Mouse (Mus musculus): Measurements from ENCODE around the gene Clint1.

The Clint1 gene

GRCm38 (mm10) chr11:45938917-45939316 lies 87.1 kb downstream of the Clint1 start:
- DNase-seq = no peak

DNA sequence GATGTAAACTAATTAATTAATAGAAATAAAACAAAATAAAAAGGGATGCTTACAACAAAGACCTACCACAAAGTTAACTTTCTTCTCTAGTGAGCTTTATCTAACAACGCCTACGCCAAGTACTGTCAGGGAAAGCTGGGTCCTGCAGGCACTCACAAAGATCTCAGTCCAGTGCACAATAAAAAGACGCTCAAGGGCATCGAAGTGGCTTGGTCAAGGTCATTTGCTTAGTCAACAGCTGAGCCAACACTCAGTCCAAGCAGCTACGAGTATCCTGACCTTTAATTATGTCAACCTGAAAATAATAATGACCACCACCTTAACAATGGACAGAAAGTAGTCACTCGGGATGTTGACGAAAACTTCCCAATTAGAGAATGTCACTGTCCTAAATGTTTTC lies 90.4 kb downstream of the Clint1 start:
- no peak for DNase-seq

DNA sequence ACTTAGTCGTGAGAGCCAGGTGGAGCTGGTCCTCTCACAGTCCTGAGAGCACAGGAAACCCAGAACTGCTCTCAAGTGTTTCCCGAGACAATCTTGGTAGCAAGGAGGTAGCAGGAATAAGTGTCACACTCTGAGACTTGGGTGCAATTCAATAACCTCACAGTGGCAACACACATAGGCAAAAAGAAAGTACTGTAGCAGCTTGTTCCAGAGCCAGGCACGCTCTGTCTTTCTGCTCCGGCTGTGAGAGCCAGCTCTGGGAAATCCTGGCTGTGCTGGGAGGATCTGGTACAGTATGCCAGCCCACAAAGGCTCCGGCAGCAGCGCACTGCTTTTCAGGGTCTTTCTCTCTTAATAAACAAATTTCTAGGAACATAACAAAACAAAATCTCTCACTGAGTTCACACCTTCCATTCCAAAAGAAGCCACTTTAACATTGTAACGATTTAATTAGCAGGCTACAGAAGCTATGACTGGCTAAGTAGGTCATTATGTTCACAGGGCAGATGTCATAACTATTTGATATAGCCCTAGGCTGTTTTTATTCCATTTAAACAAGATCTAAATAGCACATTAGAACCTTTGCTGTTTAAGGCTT lies 91.4 kb downstream of the Clint1 start:
- DNase-seq = no peak

DNA sequence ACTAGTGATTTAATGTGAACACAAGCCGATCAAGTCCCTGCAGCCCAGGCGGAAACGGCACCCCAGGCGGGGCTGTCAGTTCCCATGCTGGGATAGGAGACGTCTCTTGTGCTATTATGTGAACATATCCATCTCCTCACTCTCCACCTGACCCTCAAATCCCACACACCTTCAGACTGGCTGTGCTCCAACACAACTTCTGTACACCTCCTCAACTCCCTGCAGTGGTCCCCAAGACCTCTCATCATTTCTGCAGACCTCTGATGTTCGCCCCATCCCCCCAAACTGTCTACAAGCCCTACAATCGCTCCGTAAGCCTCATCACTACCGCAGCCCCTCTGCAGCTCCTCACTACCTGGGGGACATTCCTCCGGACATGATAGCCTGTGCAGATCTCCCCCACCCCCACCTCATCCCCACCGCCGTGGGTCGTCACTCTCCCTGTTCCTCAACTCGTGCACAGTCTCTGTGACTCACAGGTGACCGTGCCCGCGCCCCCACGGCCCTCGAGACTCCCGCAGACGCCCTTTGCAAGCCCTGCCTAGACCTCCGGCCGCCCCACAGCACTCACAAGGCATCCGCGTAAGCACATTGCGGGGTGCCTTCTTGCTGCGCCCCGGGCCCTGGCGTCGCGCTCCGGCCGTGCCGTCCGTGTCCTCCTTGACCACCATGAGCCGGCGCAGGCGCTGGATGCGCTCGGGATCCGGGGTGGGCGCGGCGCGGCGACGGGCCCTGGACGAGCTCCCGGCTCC lies 92.2 kb downstream of the Clint1 start:
- DNase-seq = peak; percentile 23

GRCm38 (mm10) chr11:45944643-45945156 lies 92.8 kb downstream of the Clint1 start, which contains the start of gene Lsm11:
Lsm11 (minus strand) TSS chr11:45944935.
- peak; percentile 97 for DNase-seq

DNA sequence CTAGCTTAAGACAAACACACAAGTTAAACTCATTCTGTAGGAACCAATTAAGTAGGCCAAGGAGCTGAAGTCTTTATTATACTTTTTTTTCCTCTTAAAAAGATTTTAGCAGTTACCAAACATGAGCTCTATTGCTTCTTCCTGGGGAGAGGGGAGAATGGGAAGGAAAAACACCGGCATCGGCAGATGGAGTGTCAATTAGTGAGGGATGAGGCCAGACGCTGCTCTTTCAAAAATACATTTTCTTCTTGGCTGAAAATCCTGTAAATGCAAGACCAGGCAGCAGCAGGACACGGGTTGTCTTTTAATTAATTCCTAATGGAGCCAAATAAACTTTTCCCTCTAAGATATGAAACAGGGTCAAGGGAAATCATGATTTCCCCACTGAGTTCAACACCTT lies 94.9 kb downstream of the Clint1 start:
- no peak for DNase-seq

GRCm38 (mm10) chr11:45947491-45947890 lies 95.6 kb downstream of the Clint1 start:
- DNase-seq = no peak

DNA sequence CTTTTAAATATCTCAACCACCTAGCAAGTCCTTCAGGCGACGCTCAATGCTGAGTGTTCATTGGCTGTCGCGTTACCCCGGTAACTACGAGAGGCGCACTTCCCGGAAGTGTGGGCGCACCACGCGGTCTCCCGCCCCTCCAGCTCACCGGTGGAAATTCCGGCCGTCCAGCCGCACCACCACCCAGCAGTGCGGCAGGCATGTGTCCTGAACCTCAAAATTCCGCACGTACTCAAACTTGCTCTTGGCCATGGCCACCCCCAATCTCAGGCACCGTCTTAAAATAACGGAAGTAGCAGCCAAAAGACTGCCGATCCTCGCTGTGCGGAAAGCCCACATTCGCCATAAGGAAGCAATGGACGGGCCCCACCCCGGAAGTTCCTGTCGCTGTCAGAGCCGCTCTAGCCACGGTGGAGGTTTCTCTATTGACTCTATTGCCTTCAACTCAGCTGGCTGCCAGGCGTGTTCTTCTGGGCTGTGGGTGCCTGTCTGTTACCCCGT lies 103.3 kb downstream of the Clint1 start, which contains the start of gene Thg1l:
TSS of gene Thg1l (minus strand) at position 368 of the 501 bp plus-strand sequence.
- DNase-seq = peak; percentile 81

DNA sequence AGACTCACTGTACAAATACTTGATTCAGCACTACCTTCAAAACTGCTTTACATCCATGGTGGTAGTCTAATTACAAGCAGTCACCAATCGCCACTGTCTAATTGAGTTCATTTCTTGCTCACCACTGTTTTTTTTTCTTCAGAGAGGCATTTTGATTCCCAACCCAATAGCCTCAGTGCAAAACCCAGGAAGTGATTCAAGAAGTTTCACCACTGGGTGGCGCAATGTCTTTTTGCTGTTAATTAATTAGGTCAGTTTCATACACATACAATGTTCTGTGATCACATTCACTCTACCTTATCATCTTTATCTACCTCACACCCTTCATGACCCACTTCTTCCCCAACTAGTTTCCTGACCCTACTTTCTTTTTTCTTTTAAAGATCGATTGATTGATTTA lies 107.7 kb downstream of the Clint1 start:
- DNase-seq = no peak

- no peak for DNase-seq
Measured at GRCm38 (mm10) chr11:45960003-45960402, 108.2 kb downstream of the Clint1 start.
